Mouse (Mus musculus) thymus, adult 2 months (tissue): ENCODE measurements around the gene Vstm4. TPM values are rescaled to one million over a fixed set of nuclear protein-coding genes. Genes with fewer than 3 reads are reported as not detected.

ENCODE experiments used
- DNase-seq: peaks from one replicate; pipeline ENCODE4 v3.0.0; 2021
- H3K27ac ChIP-seq: fragments of 200-500 bp; 2 replicates; pipeline ENCODE4 v1.5.1; 2012; ENCODE audit warnings: low read length, control low read depth; ENCODE audit not compliant: control insufficient read depth, insufficient read depth
- H3K27me3 ChIP-seq: fragments of 200-500 bp; 2 replicates; pipeline ENCODE4 v1.6.1; 2012; ENCODE audit warnings: mild to moderate bottlenecking, low read length, moderate library complexity, mixed read lengths; ENCODE audit not compliant: control insufficient read depth, insufficient read depth
- H3K36me3 ChIP-seq: fragments of 200-500 bp; 2 replicates; pipeline ENCODE4 v1.6.1; 2012; ENCODE audit warnings: mild to moderate bottlenecking, low read length, moderate library complexity; ENCODE audit not compliant: control insufficient read depth, insufficient read depth
- H3K4me1 ChIP-seq: fragments of 200-500 bp; replicated peaks from 2 replicates; pipeline ENCODE4 v1.6.1; 2012; ENCODE audit warnings: low read length; ENCODE audit not compliant: control insufficient read depth, insufficient read depth
- H3K4me3 ChIP-seq: fragments of 200-500 bp; 2 replicates; pipeline ENCODE4 v1.5.1; 2012; ENCODE audit warnings: mild to moderate bottlenecking, low read length, control low read depth, moderate library complexity; ENCODE audit not compliant: control insufficient read depth, insufficient read depth
- CTCF ChIP-seq: fragments of 200-500 bp; IDR thresholded peaks from 2 replicates; pipeline ENCODE4 v1.5.1; 2012; ENCODE audit warnings: mild to moderate bottlenecking, control low read depth, low read length, moderate library complexity, borderline replicate concordance; ENCODE audit not compliant: control insufficient read depth, poor library complexity, insufficient read depth; ENCODE audit errors: extremely low read depth
- POLR2A ChIP-seq: fragments of 200-500 bp; IDR thresholded peaks from 2 replicates; pipeline ENCODE4 v1.6.1; 2012; ENCODE audit warnings: mild to moderate bottlenecking, low read length, control low read depth, moderate library complexity; ENCODE audit not compliant: control insufficient read depth, poor library complexity, insufficient read depth; ENCODE audit errors: extremely low read depth
- WGBS: fragments of 180-500 bp; shearing (Covaris S2); methylation state at CpG from one replicate; pipeline ENCODE4 v1.1.7; 2018; 5-methylcytosine and 5-hydroxymethylcytosine counted together
- polyA plus RNA-seq: library from polyadenylated mRNA; depleted of rRNA; stranded (reverse); fragments of >200 nt; gene quantifications from 2 replicates; pipeline ENCODE4 v1.2.3, GENCODE M21; 2012; rRNA removed

Vstm4 gene
- polyA plus RNA-seq, 1 experiment = 1.8 TPM

- 93% methylated on average over 8 of the region's 8 CpGs for WGBS
- Histone ChIP-seq H3K27me3 (no peaks in the 10 kb centered on the region), H3K27ac (no peak overlapping the region), H3K36me3 (no peaks in the 10 kb centered on the region), H3K4me3 (no peak overlapping the region), H3K4me1 (no peaks in the 10 kb centered on the region)
- no peak for TF ChIP-seq POLR2A
- no peak for TF ChIP-seq CTCF
- no peak for DNase-seq
These were observed 102.1 kb downstream of the Vstm4 start for GRCm38 (mm10) chr14:32958671-32959070.

- TF ChIP-seq POLR2A (no peak), CTCF (peak; percentile 66; the same call in 1 of the 2 replicates)
- peak; percentile 30 for DNase-seq
These were observed 103.9 kb downstream of the Vstm4 start for GRCm38 (mm10) chr14:32960481-32960880.

GRCm38 (mm10) chr14:32964742-32965141 lies 108.2 kb downstream of the Vstm4 start:
- Histone ChIP-seq H3K36me3 (no peaks in the 10 kb centered on the region), H3K27me3 (no peaks in the 10 kb centered on the region), H3K4me3 (no peak overlapping the region), H3K4me1 (no peaks in the 10 kb centered on the region), H3K27ac (no peak overlapping the region)
- no peak for TF ChIP-seq CTCF
- no peak for TF ChIP-seq POLR2A
- no peak for DNase-seq
- WGBS = 95% methylated on average over 10 of the region's 10 CpGs

More at GRCm38 (mm10) chr14:32960481-32960880, 103.9 kb downstream of the Vstm4 start:
- Histone ChIP-seq H3K4me3 (no peak overlapping the region), H3K36me3 (no peaks in the 10 kb centered on the region), H3K27me3 (no peaks in the 10 kb centered on the region), H3K27ac (no peak overlapping the region), H3K4me1 (no peaks in the 10 kb centered on the region)
- 70% methylated on average over 5 of the region's 5 CpGs for WGBS

GRCm38 (mm10) chr14:32970700-32971099 lies 114.1 kb downstream of the Vstm4 start:
- TF ChIP-seq POLR2A (no peak), CTCF (no peak)
- 97% methylated on average over 9 of the region's 9 CpGs for WGBS
- Histone ChIP-seq H3K4me3 (no peak overlapping the region), H3K36me3 (no peaks in the 10 kb centered on the region), H3K27ac (no peak overlapping the region), H3K4me1 (no peaks in the 10 kb centered on the region), H3K27me3 (no peaks in the 10 kb centered on the region)
- DNase-seq = no peak

- WGBS = 90% methylated on average over 6 of the region's 6 CpGs
- DNase-seq = no peak
- H3K27ac ChIP-seq = no peak overlapping the region
- no peak for TF ChIP-seq POLR2A
- TF ChIP-seq CTCF = no peak
- H3K4me3 ChIP-seq = no peak overlapping the region
- no peaks in the 10 kb centered on the region for H3K36me3 ChIP-seq
- H3K27me3 ChIP-seq = no peaks in the 10 kb centered on the region
- H3K4me1 ChIP-seq = no peaks in the 10 kb centered on the region
These were observed 127.7 kb downstream of the Vstm4 start for GRCm38 (mm10) chr14:32984176-32984738.

GRCm38 (mm10) chr14:32986659-32987058 lies 130.1 kb downstream of the Vstm4 start:
- no peak for DNase-seq
- WGBS = 94% methylated on average over 4 of the region's 4 CpGs
- Histone ChIP-seq H3K4me3 (no peak overlapping the region), H3K4me1 (no peaks in the 10 kb centered on the region), H3K36me3 (no peaks in the 10 kb centered on the region), H3K27ac (no peak overlapping the region), H3K27me3 (no peaks in the 10 kb centered on the region)
- no peak for TF ChIP-seq CTCF
- TF ChIP-seq POLR2A = no peak

Other genes starting within 250 kb of the Vstm4 start
- gene 3425401B19Rik, start 171.5 kb upstream of the Vstm4 start, polyA plus RNA-seq = 0.31 and 0.81 TPM in 2 replicates
- 1.4 and 1.6 TPM in 2 replicates for gene Tmem273, start 70.8 kb upstream of the Vstm4 start, polyA plus RNA-seq
- not detected in 2 replicates for gene Fam170b, start 22.8 kb upstream of the Vstm4 start, polyA plus RNA-seq
- 0.50 and 0.57 TPM in 2 replicates for gene Lrrc18, start 134.6 kb downstream of the Vstm4 start, polyA plus RNA-seq